Mouse (Mus musculus) ES-E14 (cell line): ENCODE results near the gene Mib2. TPM values are rescaled to one million over a fixed set of nuclear protein-coding genes. Genes with fewer than 3 reads are reported as not detected.
"Not testable (repeated sequence)": the region's sequence is repeated elsewhere in the genome, so short reads cannot be mapped to it uniquely, and the experiment has no call there.

ENCODE experiments used
- DNase-seq: peaks from one replicate; pipeline ENCODE4 v3.0.0-alpha.2; 2013; ENCODE audit warnings: low read depth, low spot score
- H3K27ac ChIP-seq: 2 replicates; pipeline ENCODE4 v1.5.1; 2012; ENCODE audit warnings: low read depth, mild to moderate bottlenecking, low read length, moderate library complexity, mixed read lengths; ENCODE audit not compliant: poor library complexity, insufficient read depth, severe bottlenecking
- H3K36me3 ChIP-seq: 2 replicates; pipeline ENCODE4 v1.6.1; 2012; ENCODE audit warnings: mild to moderate bottlenecking, low read length, moderate library complexity, mixed read lengths; ENCODE audit not compliant: control insufficient read depth, poor library complexity, insufficient read depth, severe bottlenecking
- H3K4me1 ChIP-seq, 2 experiments: fragments of 150-350 bp in 1 of 2; sonication (generic) in 1 of 2; 2 replicates each; pipeline ENCODE4 v1.6.1; 2012; ENCODE audit warnings: low read length in 2 of 2, mild to moderate bottlenecking in 1 of 2, mixed read lengths in 1 of 2; ENCODE audit not compliant: control insufficient read depth in 2 of 2, insufficient read depth in 2 of 2, poor library complexity in 1 of 2
- H3K4me3 ChIP-seq, 2 experiments: fragments of 150-350 bp in 1 of 2; sonication (generic) in 1 of 2; 2 replicates each; pipeline ENCODE4 v1.5.1; 2012; ENCODE audit warnings: low read length in 2 of 2, low read depth in 1 of 2, mild to moderate bottlenecking in 1 of 2, mixed read lengths in 1 of 2; ENCODE audit not compliant: insufficient read depth in 1 of 2, poor library complexity in 1 of 2, severe bottlenecking in 1 of 2
- H3K9ac ChIP-seq: 2 replicates; pipeline ENCODE4 v1.6.1; 2012; ENCODE audit warnings: low read depth, mild to moderate bottlenecking, low read length, mixed read lengths; ENCODE audit not compliant: poor library complexity, insufficient read depth, severe bottlenecking
- H3K9me3 ChIP-seq: fragments of 150-350 bp; sonication (generic); 2 replicates; pipeline ENCODE4 v1.6.1; 2012; ENCODE audit warnings: low read depth, mild to moderate bottlenecking, low read length; ENCODE audit not compliant: control insufficient read depth, insufficient read depth
- CHD2 ChIP-seq: IDR thresholded peaks from 2 replicates; pipeline ENCODE4 v1.6.1; 2014; ENCODE audit warnings: mild to moderate bottlenecking, low read depth, low read length, inconsistent platforms
- HCFC1 ChIP-seq: IDR thresholded peaks from 2 replicates; pipeline ENCODE4 v1.6.1; 2012; ENCODE audit warnings: low read length, inconsistent platforms, borderline replicate concordance; ENCODE audit not compliant: insufficient read depth
- MAFK ChIP-seq: IDR thresholded peaks from 2 replicates; pipeline ENCODE4 v1.6.1; 2014; ENCODE audit warnings: mild to moderate bottlenecking, low read depth, low read length, inconsistent platforms; ENCODE audit not compliant: insufficient read depth
- ZC3H11A ChIP-seq: IDR thresholded peaks from 2 replicates; pipeline ENCODE4 v1.6.1; 2012; ENCODE audit warnings: low read depth, mild to moderate bottlenecking, inconsistent platforms, low read length, borderline replicate concordance
- ZNF384 ChIP-seq: IDR thresholded peaks from 2 replicates; pipeline ENCODE4 v1.6.1; 2012; ENCODE audit warnings: low read depth, low read length, inconsistent platforms
- in situ Hi-C, 2 experiments: fragments of 600-800 bp; cut with MboI; formaldehyde crosslinking; loops; one replicate each; pipeline ENCODE4 v1.15.1; 2025; ENCODE audit warnings: low sequenced_read_pairs in 2 of 2, inconsistent platforms in 1 of 2; ENCODE audit not compliant: unreplicated experiment in 2 of 2
- total RNA-seq: library from RNA; depleted of rRNA; stranded (reverse); fragments of 300-350 nt; gene quantifications from 2 replicates; pipeline ENCODE4 v1.2.3, GENCODE M21; 2012

The Mib2 gene
- total RNA-seq, 1 experiment, result 55.3 TPM

DNA sequence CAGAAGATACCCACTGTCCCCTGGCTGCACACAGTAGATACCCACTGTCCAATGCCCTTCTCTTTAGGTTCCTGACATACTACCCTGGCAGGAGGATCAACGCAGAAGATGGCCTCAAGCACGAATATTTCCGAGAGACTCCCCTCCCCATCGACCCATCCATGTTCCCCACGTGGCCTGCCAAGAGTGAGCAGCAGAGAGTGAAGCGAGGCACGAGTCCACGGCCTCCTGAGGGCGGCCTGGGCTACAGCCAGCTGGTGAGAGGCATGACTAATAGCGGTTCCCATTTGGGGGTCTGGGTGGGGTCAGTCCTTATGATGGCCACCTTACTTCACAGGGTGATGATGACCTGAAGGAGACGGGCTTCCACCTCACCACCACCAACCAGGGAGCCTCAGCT lies 19.6 kb downstream of the Mib2 start:
- H3K9ac ChIP-seq, result no peak overlapping the region
- no peak overlapping the region for H3K27ac ChIP-seq
- H3K36me3 ChIP-seq, result peaks cover 47% of the 10 kb centered on the region
- no peaks in the 10 kb centered on the region for H3K9me3 ChIP-seq
- in situ Hi-C loops, result no loop called here
- H3K4me1 ChIP-seq, result peaks cover 3 to 19% of the 10 kb centered on the region in 2 experiments; a peak in 3 of 4 replicates
- DNase-seq, result no peak
- no peak overlapping the region for H3K4me3 ChIP-seq
- TF ChIP-seq ZC3H11A, result no peak
- TF ChIP-seq HCFC1, result no peak
- no peak for TF ChIP-seq CHD2
- TF ChIP-seq ZNF384, result no peak
- TF ChIP-seq MAFK, result no peak

- Histone ChIP-seq H3K36me3 (peaks cover 58% of the 10 kb centered on the region), H3K27ac (no peak overlapping the region)
- in situ Hi-C loops, result no loop called here
These were observed 23.3 kb downstream of the Mib2 start for GRCm38 (mm10) chr4:155645721-155646120.

GRCm38 (mm10) chr4:155645308-155645707 lies 23.7 kb downstream of the Mib2 start, which contains the start of gene Gm10563:
Gene Gm10563 (minus strand): TSS chr4:155645408.
- H3K27ac ChIP-seq, H3K4me1 ChIP-seq, in situ Hi-C loops, H3K4me3 ChIP-seq, DNase-seq, H3K9ac ChIP-seq, H3K9me3 ChIP-seq: not testable (repeated sequence)
- H3K36me3 ChIP-seq, result peaks cover 58% of the 10 kb centered on the region

More at GRCm38 (mm10) chr4:155645721-155646120, 23.3 kb downstream of the Mib2 start:
- no peak for DNase-seq
- H3K4me1 ChIP-seq, result no peaks in the 10 kb centered on the region
- H3K9ac ChIP-seq, result no peak overlapping the region
- H3K4me3 ChIP-seq, result no peak overlapping the region
- H3K9me3 ChIP-seq, result no peaks in the 10 kb centered on the region
- TF ChIP-seq ZNF384, result no peak
- no peak for TF ChIP-seq MAFK
- no peak for TF ChIP-seq CHD2
- TF ChIP-seq HCFC1, result no peak
- TF ChIP-seq ZC3H11A, result no peak

DNA sequence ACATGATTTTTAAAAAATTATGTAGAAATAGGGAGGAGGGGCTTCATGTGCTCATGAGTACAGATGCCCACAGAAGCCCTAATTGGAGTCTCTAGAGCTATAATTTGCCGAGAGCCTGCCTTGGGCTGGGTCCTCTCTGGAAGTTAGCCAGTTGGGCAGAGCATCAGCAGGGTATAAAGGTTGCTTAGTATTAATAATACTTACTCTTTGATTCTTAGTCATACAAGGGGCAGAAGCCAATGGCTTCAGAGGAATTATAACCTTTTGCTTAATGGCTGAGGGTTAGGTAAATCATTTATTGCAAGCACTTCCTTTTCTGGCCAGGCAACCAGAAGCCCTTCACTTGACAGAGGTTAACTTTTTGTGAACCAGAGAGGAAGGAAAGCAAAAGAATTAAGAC lies 25.5 kb downstream of the Mib2 start:
- no peak overlapping the region for H3K27ac ChIP-seq
- H3K9me3 ChIP-seq, result no peaks in the 10 kb centered on the region
- in situ Hi-C loops, result no loop called here
- no peak overlapping the region for H3K4me3 ChIP-seq
- no peak overlapping the region for H3K9ac ChIP-seq
- peaks cover 47% of the 10 kb centered on the region for H3K36me3 ChIP-seq
- H3K4me1 ChIP-seq, result no peaks in the 10 kb centered on the region
- no peak for DNase-seq
- TF ChIP-seq ZC3H11A (no peak), MAFK (no peak), CHD2 (no peak), HCFC1 (no peak), ZNF384 (no peak)

GRCm38 (mm10) chr4:155635766-155636499 lies 33.1 kb downstream of the Mib2 start:
- Histone ChIP-seq H3K36me3 (peaks cover 37% of the 10 kb centered on the region), H3K9me3 (no peaks in the 10 kb centered on the region), H3K4me3 (no peak overlapping the region), H3K27ac (no peak overlapping the region), H3K9ac (no peak overlapping the region), H3K4me1 (peaks cover 0 to 6% of the 10 kb centered on the region in 2 experiments; a peak in 2 of 4 replicates)
- TF ChIP-seq CHD2, result no peak
- TF ChIP-seq MAFK, result no peak
- in situ Hi-C loops, result no loop called here
- DNase-seq, result no peak
